Comparison of ENCODE assay signal across 15 mouse cellular contexts in the genomic region with DNA sequence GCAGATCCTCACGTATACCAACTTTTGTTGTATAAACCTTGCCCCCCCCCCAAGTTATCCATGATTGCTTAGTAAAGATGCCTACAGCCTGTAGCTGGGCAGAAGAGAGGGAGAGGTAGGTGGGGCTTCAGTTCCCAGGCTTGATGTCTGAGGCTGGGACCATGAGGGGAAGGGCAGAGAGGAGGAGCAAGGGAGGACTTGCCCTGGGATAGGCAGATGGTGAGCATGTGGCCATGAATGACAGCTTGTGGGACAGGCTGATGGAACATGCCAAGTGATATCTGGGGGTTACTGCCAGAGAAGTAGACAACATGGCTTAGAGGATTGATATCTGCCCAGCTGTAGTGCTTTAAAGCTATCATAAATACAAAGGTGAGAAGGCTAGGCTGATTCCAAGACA.
"Had no signal": no experiment of that assay in that cellular context is flagged by ENCODE, and none has a peak within 500 bp of the region (broad histone marks: within the 10 kb centered on the region; RNA-seq: fewer than 3 reads in every experiment).

No protein-coding gene starts in this region.

- H3K4me3 ChIP-seq: megakaryocyte, embryonic 14.5 days; midbrain, embryonic 13.5 days; midbrain, embryonic 15.5 days; neural tube, embryonic 12.5 days; stomach, embryonic 15.5 days had no signal

- DNase-seq: lung, adult 18-20 months; lung, embryonic 14.5 days; lung, postnatal 10 days; lung, postnatal 4 days; right cerebral cortex, postnatal 14 days; thymus, adult 2 months; thymus, postnatal 25 days; thymus, postnatal 4 days had no signal

- H3K9ac ChIP-seq: lung, embryonic 14.5 days; midbrain, embryonic 13.5 days; midbrain, embryonic 15.5 days; neural tube, embryonic 12.5 days; stomach, embryonic 15.5 days had no signal

- H3K4me2 ChIP-seq: lung, embryonic 14.5 days; midbrain, embryonic 11.5 days; midbrain, embryonic 13.5 days; midbrain, embryonic 15.5 days; neural tube, embryonic 12.5 days; stomach, embryonic 15.5 days had no signal

- ATAC-seq: midbrain, embryonic 13.5 days; midbrain, embryonic 15.5 days had no signal

- H3K27ac ChIP-seq: midbrain, embryonic 13.5 days; midbrain, embryonic 15.5 days; neural tube, embryonic 12.5 days; stomach, embryonic 15.5 days; stomach, postnatal 0 days had no signal

- H3K36me3 ChIP-seq: midbrain, embryonic 13.5 days; midbrain, embryonic 15.5 days; neural tube, embryonic 12.5 days; stomach, embryonic 15.5 days had no signal

- H3K27me3 ChIP-seq: megakaryocyte, embryonic 14.5 days; midbrain, embryonic 13.5 days; midbrain, embryonic 15.5 days; neural tube, embryonic 12.5 days; stomach, embryonic 15.5 days had no signal

- H3K4me1 ChIP-seq: midbrain, embryonic 13.5 days; midbrain, embryonic 15.5 days; neural tube, embryonic 12.5 days; stomach, embryonic 15.5 days had no signal

- H3K9me3 ChIP-seq: midbrain, embryonic 13.5 days; midbrain, embryonic 15.5 days; neural tube, embryonic 12.5 days; stomach, embryonic 15.5 days had no signal
